Comparison of ENCODE assay signal across 9 mouse cellular contexts in genomic region chr13:34148181-34148580, GRCm38 (mm10). TPM values are rescaled to one million over a fixed set of nuclear protein-coding genes. Genes with fewer than 3 reads are reported as not detected.
DNase-seq lines count a peak whose midpoint lies in the region; ATAC-seq lines count a peak whose summit lies in the region.
"Had no signal": no experiment of that assay in that cellular context is flagged by ENCODE, and none has a peak within 500 bp of the region (broad histone marks: within the 10 kb centered on the region; RNA-seq: fewer than 3 reads in every experiment).

No protein-coding gene starts in this region.

- H3K9me3 ChIP-seq in heart, embryonic 14.5 days (ENCODE audit: control insufficient read depth, low read length), result no peaks in the 10 kb centered on the region
- H3K9me3 ChIP-seq: lung, embryonic 15.5 days had no signal

- H3K9ac ChIP-seq in heart, embryonic 14.5 days (ENCODE audit: low read length), result no peak overlapping the region

- H3K27me3 ChIP-seq in heart, embryonic 14.5 days (ENCODE audit: control insufficient read depth, insufficient read depth, low read length), result no peaks in the 10 kb centered on the region
- H3K27me3 ChIP-seq: lung, embryonic 15.5 days had no signal

- H3K4me1 ChIP-seq in heart, embryonic 14.5 days (ENCODE audit: control insufficient read depth in 2 of 2, insufficient read depth in 2 of 2, low read length in 2 of 2), result peaks cover 18 to 28% of the 10 kb centered on the region in 2 experiments

- peak; percentile 89 for DNase-seq in heart, adult 11 months
- no peak for DNase-seq in heart, postnatal 25 days (ENCODE audit: low spot score)
- DNase-seq in A20 (ENCODE audit: low read depth, low spot score), result peak; percentile 17
- no peak for DNase-seq in right cerebral cortex, postnatal 14 days
- no peak for DNase-seq in thymus, postnatal 25 days

- H3K36me3 ChIP-seq in heart, embryonic 14.5 days (ENCODE audit: control insufficient read depth, insufficient read depth, low read length), result no peaks in the 10 kb centered on the region
- H3K36me3 ChIP-seq: lung, embryonic 15.5 days had no signal

- WGBS in heart, embryonic 14.5 days, result 70% methylated on average over 3 of the region's 3 CpGs

- intact Hi-C loops in heart, postnatal 25 days (cut with DNase I), result loop anchor here (2.0 kb wide), 1 partner anchor 19 kb away; no protein-coding TSS in a partner anchor

- ATAC-seq in heart, embryonic 14.5 days (ENCODE audit: insufficient number of reproducible peaks, insufficient read depth, low FRiP score, low read depth), result no peak
- 0 out of 2 replicates have a peak, but pooled peaks have one; percentile 20 for ATAC-seq in megakaryocyte, adult 5-6 weeks (ENCODE audit: poor library complexity, severe bottlenecking)
- ATAC-seq in CD4-positive, CD25-positive, alpha-beta regulatory T cell, adult 4 months, result no peak

- peak overlapping the region; percentile 89 to 90; a peak in 2 of 4 replicates for H3K27ac ChIP-seq in heart, embryonic 14.5 days (replicated peaks in 1 of 2; ENCODE audit: control insufficient read depth in 1 of 2, insufficient read depth in 1 of 2, low read depth in 2 of 2, low read length in 2 of 2)

- no peak overlapping the region for H3K4me3 ChIP-seq in heart, embryonic 14.5 days (ENCODE audit: control insufficient read depth in 1 of 2, insufficient read depth in 1 of 2, low read depth in 1 of 2, low read length in 2 of 2)

- peak overlapping the region; percentile 76 for H3K4me2 ChIP-seq in heart, embryonic 14.5 days (ENCODE audit: low read length)

RNA-seq across cellular contexts. Expression of gene Psmg4, which starts 14.6 kb away (rescaled TPM):
- 10 to 100 TPM; 22.9 to 29.7 TPM for total RNA-seq in heart, postnatal 25 days (2021)
- 81.2 and 81.7 TPM in 2 replicates for polyA plus RNA-seq in heart, embryonic 14.5 days (2014; fragmentation: Nextera tagmentation; extraction: Ambion mirVana)
- total RNA-seq in megakaryocyte, adult 5-6 weeks (2015), result 54.0 and 59.5 TPM in 2 replicates
- total RNA-seq in megakaryocyte, adult 5-6 weeks (2017), result 182 TPM in 2 replicates
- 10 to 100 TPM; 36.0 to 41.4 TPM for polyA plus RNA-seq in CD4-positive, CD25-positive, alpha-beta regulatory T cell, adult 4 months (2017; shearing (Covaris generic))

RNA-seq across cellular contexts. Expression of gene Tubb2b, which starts 17.9 kb away (rescaled TPM):
- total RNA-seq in heart, postnatal 25 days (2021), result 1 to 10 TPM; 4.1 to 5.6 TPM
- 26.7 and 35.0 TPM in 2 replicates for polyA plus RNA-seq in heart, embryonic 14.5 days (2014; fragmentation: Nextera tagmentation; extraction: Ambion mirVana)
- not detected in 2 replicates for total RNA-seq in megakaryocyte, adult 5-6 weeks (2015)
- total RNA-seq in megakaryocyte, adult 5-6 weeks (2017), result 0.15 and 0.53 TPM in 2 replicates
- polyA plus RNA-seq in CD4-positive, CD25-positive, alpha-beta regulatory T cell, adult 4 months (2017; shearing (Covaris generic)), result under 1 TPM; 0.59 to 0.72 TPM

Comparison
In these comparisons a context has a peak if more than half of its experiments do, and no peak if none do; other contexts are left out.
1. DNase-seq: peak in heart, adult 11 months (single experiment) and A20 (single experiment); none in heart, postnatal 25 days (single experiment), right cerebral cortex, postnatal 14 days (single experiment) and thymus, postnatal 25 days (single experiment).